Mouse (Mus musculus) subcutaneous adipose tissue, adult 2 months (tissue): ENCODE data around the gene Ccdc127. TPM values are rescaled to one million over a fixed set of nuclear protein-coding genes. Genes with fewer than 3 reads are reported as not detected.

ENCODE experiments used
- polyA plus RNA-seq: library from polyadenylated mRNA; depleted of rRNA; stranded (reverse); fragments of >200 nt; gene quantifications from 2 replicates; pipeline ENCODE4 v1.2.3, GENCODE M21; 2012; ENCODE audit warnings: low replicate concordance; rRNA removed

Ccdc127 gene
- 5.0 and 6.1 TPM in 2 replicates for polyA plus RNA-seq

DNA sequence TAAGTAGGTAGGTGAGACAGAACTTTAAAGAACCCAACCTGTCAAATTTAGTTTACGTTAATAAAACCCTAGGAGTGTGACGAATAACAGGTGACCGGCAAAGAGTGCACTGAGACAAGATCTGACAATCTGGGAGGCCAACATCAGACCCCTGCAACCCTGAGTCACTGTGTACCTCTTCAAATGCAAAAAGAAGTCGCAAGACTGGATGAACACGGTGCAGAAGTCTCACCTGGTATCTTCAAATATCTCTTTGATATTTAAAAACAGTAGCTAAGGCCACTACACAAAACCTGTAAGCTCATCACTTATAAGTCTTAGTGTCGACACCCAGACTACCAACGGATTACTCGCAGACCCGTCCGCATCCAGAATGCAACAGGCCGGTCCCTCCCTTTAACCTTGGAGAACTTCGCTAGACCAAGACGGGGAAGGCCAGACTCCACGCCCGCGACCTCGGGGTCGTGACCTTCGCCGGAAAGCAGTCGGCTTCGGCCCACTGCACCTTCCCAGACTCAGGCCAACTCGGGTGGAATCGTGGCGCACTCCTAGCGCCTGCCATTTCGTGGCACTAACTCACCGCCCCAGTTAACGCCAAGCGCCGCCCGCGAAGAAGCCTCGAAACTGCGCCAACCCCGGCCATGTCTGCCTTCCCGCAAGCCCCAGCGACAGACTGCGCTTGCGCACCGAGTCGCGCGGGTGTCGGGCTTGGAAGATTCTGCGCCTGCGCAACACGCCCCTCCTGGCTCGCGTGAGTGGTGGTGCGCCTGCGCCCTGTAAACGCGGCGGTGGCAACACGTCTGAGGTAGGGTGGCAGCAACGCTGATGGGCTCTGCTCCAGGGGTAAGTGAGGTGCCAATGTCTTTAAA, at the start of gene Ccdc127, which contains the start of gene Sdha:
TSS of gene Ccdc127 (plus strand) at position 744 of the 869 bp plus-strand sequence.
TSS of gene Sdha (minus strand) at position 715 of the 869 bp plus-strand sequence.

DNA sequence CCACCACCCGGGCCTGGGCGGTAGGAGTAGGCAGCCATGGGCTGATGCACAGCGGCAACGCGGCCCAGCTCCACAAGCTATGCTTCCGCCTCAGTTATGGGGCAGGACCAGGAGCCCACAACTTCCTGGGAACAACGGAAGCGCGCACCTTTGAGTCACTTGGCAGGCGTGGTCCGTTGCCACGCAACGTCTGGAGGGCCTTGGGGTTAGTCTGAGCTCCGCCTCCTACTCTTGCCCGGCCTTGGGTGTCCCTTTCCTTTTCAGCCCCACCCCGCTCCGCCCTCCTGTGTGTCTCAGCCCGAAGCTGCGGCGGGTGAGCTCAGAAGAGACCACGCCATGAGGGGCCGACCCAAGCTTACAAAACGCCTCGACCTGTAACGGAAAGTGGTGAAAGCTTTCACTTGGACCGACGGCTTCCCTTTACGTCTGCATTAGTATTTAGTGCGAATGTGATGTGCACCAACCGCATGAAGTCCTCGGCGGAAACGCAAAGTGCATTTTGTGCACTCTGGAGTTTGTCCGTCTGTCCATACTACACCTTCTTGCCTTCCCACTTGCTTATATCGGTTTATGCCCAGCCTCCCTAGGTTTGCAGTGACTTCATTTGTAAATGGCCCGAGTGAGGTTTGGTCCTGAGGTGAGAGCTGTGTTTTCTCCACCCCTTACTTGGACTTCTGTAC, 32.8 kb upstream of the Ccdc127 start, which contains the start of gene Pdcd6:
TSS of gene Pdcd6 (minus strand) at position 411 of the 680 bp plus-strand sequence.

DNA sequence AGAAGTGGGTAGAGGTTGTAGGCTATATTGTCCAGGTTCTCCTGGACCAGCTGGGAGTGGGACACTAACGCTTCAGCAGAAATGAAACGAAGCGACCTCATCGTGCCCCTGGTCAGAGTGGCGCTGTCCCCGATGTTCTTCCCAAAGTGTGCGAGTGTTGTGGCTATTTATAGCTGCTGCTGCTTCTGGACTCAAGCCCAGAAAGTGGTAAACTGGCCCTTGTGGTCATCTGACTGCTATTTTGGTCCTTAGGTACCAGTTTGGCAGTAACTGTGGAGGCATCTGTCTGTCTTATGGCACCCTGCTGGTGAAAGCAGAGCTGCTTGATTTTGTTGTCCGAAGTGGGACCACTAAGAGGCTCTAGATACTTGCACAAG, 13.7 kb downstream of the Ccdc127 start, which contains the start of gene Lrrc14b:
TSS of gene Lrrc14b (minus strand) at position 147 of the 377 bp plus-strand sequence.

DNA sequence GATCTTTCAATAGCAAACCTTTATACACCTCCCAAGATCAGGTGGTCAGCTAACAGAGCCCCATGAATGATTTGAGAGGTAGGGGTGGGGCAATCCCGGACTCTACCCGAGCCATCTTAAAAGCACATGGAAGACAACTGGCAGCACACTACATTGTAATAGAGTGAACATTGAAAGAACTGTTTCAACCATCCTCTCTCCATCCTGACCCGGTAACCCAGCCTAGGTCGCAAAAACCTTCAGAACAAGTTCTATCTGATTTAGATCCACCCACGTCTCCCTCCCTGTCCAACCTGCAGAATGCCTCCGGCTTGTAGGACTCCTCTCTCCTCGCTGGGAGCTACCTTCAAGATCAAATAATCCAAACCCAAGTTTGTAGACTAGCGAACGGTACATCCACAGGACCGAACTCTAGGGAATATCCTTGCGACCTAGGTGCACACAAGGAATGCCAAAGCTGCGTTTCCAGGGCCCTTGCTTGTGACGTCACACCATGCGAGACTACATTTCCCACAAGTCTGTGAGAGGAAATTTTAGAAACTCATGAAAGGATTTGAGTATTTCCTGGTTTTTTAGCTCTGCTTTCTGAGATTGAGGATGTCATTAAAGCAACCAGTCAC, 40.4 kb downstream of the Ccdc127 start, which contains the start of gene Zfp72:
TSS of gene Zfp72 (minus strand) at position 466 of the 620 bp plus-strand sequence.

DNA sequence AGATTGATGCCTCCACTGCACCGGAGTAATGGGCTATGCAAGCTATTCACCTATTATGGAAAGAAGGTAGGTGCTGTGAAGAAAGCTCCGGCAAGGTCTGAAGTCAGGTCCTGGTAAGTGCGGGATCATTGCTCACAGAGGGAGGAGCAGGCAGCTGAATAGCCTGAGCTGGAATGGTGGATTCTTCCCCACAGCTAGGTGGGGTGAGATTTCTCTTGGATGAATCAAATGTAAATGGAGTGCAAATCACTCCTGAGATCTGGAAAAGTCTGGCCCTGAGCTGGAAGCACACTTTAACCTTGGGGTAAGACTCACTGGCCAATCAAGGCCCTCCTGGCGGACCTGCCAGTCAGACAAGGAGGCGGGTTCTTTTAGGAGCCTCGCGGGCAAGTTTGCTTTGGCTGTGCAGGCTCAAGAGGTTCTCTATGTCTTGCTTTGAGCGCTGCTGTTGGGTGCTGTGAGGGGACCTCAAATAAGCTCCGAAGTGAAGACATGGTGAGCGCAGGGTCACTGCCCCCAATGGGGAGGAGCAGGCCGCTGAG, 49.3 kb downstream of the Ccdc127 start, which contains the start of gene Ftl1-ps1:
TSS of gene Ftl1-ps1 (plus strand) at position 397 of the 542 bp plus-strand sequence.

Other genes with a start within 250 kb of the Ccdc127 start
- 0.06 TPM in 1 of 2 replicates, not detected in the other for gene Slc9a3, start 228.9 kb upstream of the Ccdc127 start, polyA plus RNA-seq
- 40.1 and 49.6 TPM in 2 replicates for gene Exoc3, start 141.6 kb upstream of the Ccdc127 start, polyA plus RNA-seq
- 0.62 and 1.1 TPM in 2 replicates for gene Ahrr, start 58.0 kb upstream of the Ccdc127 start, polyA plus RNA-seq
- gene Pdcd6, start 32.7 kb upstream of the Ccdc127 start, polyA plus RNA-seq, result 114 and 115 TPM in 2 replicates
- 255 and 314 TPM in 2 replicates for gene Sdha, start within 50 bp of the Ccdc127 start, polyA plus RNA-seq
- 2.3 and 3.4 TPM in 2 replicates for gene Lrrc14b, start 13.7 kb downstream of the Ccdc127 start, polyA plus RNA-seq
- gene Zfp72, start 40.5 kb downstream of the Ccdc127 start, polyA plus RNA-seq, result 0.53 and 0.72 TPM in 2 replicates
- gene Ftl1-ps1, start 49.4 kb downstream of the Ccdc127 start, polyA plus RNA-seq, result 71.6 and 129 TPM in 2 replicates
- gene Zfp825, start 143.7 kb downstream of the Ccdc127 start, polyA plus RNA-seq, result 1.6 and 1.8 TPM in 2 replicates